Mouse (Mus musculus) ES-CJ7 (cell line): Measurements from ENCODE around the gene Gm11985.

Experiments used
- DNase-seq: peaks from one replicate; pipeline ENCODE4 v3.0.0; 2011; ENCODE audit warnings: low read depth, low spot score

The Gm11985 gene

GRCm38 (mm10) chr11:7188469-7188868 lies at the start of gene Gm11985:
TSS of gene Gm11985 (minus strand) at chr11:7188569.
- no peak for DNase-seq

GRCm38 (mm10) chr11:7237712-7238111 lies 49.3 kb upstream of the Gm11985 start:
- no peak for DNase-seq

DNA sequence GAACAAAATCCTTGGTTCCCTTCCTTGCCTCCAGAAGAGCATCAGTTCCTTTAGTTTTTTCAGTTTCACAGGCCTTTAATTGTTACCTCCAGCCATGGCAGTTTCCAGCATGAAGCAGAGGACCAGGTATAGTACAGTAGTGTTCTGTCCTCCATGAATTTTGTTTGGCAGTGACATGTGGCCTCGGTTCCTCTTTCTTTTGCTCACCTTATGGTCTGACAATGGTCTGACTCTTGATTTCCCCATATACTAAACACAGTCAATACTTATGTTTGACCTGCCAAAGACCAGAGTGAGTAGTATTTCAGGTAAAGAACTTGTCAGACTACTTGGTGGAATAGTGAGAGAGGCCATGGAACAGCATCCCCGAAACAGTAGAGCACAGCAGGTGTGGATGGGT lies 48.4 kb upstream of the Gm11985 start:
- no peak for DNase-seq

- peak; percentile 23 for DNase-seq
Observed at GRCm38 (mm10) chr11:7234981-7235609, 46.7 kb upstream of the Gm11985 start.

- no peak for DNase-seq
Observed at GRCm38 (mm10) chr11:7234436-7234835, 46.1 kb upstream of the Gm11985 start.

DNA sequence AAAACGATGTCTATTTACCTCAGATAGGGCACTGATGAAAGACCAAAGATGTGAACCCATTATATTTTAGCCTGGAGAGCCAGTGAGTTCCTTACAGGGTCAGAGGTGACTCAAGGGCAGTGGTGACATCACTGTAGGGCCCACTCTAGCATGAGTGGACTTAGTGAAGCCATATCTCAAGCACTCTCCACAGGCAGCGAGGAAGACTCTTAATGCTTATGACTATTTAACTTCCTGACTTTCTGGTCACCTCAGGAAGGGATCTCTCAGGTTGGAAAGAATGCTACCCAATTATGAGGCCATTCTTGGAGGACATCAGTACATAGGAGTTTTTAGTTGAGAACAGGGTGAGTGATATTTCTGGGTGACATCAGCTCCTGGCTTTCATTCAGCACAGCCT lies 45.0 kb upstream of the Gm11985 start:
- no peak for DNase-seq

GRCm38 (mm10) chr11:7231958-7232357 lies 43.6 kb upstream of the Gm11985 start:
- no peak for DNase-seq

- DNase-seq = no peak
Observed at GRCm38 (mm10) chr11:7230000-7230399, 41.6 kb upstream of the Gm11985 start.

DNA sequence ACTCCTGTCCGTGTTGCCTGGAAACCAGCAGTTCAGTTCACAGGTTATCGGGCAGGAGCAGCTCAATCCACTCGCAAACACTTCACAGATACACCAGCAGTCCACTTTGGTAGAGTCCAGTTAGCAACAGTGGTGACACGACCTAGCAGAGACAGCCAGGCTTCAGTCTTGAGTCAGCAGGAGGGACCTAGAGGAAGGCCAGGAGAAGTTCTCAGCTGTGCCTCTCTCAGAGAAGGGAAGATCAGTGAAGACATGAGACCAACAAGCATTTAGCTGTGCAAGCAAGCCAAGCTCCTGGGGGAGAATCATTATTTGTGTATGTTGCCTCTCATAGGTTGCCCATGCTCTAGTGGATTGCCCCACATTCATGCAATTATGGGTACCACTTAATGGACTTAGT lies 39.7 kb upstream of the Gm11985 start:
- no peak for DNase-seq

- DNase-seq = no peak
Observed at GRCm38 (mm10) chr11:7226810-7227550, 38.6 kb upstream of the Gm11985 start.

GRCm38 (mm10) chr11:7226200-7226599 lies 37.8 kb upstream of the Gm11985 start:
- DNase-seq = no peak

GRCm38 (mm10) chr11:7221826-7222225 lies 33.5 kb upstream of the Gm11985 start:
- peak; percentile 63 for DNase-seq

GRCm38 (mm10) chr11:7215703-7216102 lies 27.3 kb upstream of the Gm11985 start:
- peak; percentile 56 for DNase-seq

- peak; percentile 79 for DNase-seq
Observed at GRCm38 (mm10) chr11:7214761-7215160, 26.4 kb upstream of the Gm11985 start.

DNA sequence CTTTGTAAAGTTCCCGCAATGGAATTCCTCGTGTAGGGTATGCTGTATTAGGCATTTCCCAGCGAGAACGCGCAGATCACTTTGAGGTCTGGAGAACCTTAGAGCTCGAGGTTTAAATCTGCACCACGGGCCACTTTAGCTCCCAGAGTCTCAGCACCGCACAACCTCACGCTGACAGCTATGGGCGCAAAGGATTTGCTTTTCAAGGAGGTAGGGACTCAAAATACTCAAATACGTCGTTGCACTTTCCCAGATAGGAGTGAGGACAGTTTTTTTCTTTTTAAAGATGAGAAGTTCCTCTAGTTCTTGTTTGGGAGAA lies 25.9 kb upstream of the Gm11985 start:
- no peak for DNase-seq

DNA sequence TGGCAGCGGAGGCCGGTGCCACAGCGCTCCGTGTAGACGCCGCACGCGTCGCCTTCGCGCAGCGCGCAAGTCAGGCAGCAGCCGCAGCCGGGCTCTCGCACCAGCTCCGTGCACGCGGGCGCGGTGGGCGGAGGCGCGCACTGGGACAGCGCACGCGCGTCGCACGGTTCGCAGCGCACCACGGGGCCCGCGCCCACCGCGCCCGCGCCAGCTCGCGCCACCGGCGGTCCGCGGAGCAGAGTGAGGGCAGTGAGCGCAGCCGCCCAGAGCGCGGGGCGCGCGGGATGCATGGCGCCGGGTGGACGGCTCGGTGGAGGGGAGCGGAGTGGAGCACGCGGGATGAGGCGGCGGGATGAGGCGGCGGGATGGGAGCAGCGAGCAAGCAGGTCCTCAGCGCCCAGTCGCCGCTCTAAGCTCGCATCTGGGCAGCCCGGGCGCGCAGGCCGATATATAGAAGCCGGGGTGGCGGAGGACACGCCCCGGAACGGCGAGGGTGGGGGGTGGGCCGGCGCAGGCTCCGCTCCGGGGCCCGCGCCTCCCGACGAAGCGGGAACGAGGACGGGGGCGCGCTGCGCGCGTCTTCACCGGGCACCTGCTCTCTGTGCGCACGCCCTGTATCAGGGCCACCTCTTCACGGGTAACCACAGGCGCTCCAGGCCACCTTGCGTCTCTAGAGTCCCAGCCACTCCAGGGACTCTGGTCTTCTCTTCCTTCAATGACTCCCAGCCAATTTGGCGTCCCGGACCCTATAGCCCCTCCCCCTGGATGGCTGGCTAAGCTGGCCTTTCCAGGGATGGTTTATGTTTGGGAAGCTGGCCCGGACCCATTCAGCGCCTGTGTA lies 25.4 kb upstream of the Gm11985 start, which contains the start of gene Igfbp3:
TSS of gene Igfbp3 (minus strand) at position 423 of the 841 bp plus-strand sequence.
- DNase-seq = peak; percentile 68

DNA sequence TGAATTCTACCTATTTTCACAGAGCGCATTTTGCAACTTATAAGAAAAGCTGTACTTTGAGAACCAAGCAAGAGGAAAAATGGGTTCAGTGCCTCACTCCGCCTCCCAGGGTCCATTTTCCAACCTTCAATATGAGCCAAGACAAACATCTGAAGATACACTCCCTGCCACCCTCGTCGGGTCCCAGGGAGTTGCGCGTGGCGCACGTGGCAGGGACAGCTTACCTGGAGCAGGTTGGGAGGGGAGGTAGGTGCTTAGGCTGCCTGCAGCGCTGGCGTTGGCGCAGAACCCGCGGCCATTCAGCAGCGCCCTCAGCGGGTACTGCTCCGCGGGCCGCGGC lies 24.8 kb upstream of the Gm11985 start:
- peak; percentile 53 for DNase-seq

- DNase-seq = no peak
Observed at GRCm38 (mm10) chr11:7212126-7212798, 23.9 kb upstream of the Gm11985 start.

GRCm38 (mm10) chr11:7211211-7211610 lies 22.8 kb upstream of the Gm11985 start:
- no peak for DNase-seq

- DNase-seq = peak; percentile 70
Observed at GRCm38 (mm10) chr11:7210343-7210742, 22.0 kb upstream of the Gm11985 start.

DNA sequence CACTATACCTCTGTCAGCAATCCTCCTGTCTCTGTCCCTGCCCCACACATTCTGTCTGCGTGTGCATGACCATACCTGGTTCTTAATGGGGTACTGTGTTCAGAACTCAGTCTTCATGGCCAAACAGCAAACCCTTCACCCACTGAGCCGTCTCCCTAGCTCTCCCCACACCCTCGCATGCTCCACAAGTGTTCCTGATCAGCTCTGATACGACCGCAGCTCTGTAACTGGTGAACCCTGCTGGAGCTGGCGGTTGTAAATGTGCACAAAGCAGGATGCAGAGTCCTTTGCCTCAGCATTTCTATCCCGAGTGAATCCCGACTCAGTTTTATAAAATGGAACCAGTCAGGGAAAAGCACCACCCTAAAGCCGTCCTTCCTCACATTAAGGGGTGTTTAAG lies 15.5 kb upstream of the Gm11985 start:
- no peak for DNase-seq

- no peak for DNase-seq
Observed at GRCm38 (mm10) chr11:7202206-7202605, 13.8 kb upstream of the Gm11985 start.
